Mouse (Mus musculus): ENCODE measurements around the gene Znhit3.

DNA sequence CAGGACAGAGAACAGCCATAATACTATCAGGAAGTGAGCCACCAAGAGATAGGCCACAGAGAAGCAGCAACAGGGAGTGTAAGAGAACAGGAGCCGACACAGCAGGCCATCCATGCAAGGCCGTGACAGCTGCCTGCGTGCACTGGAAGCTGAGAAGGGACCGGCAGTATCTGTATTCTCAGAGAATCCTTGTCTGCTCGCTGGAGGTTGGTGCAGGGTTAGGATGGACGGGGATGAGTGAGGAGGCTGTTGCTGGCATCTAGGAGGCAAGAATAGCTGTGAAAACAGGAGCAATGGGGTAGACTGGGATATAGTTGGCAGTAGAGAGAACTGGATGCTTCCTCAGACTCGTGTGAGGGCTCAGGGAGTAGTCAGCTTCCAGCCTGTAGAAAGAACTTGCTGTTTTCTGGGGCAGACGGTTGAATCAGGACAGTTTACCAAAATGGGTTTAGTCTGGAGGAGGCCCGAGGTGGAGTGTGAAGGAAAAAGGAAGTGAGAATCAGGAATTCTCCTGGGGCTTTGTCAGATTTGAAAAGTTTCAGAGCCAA, 11.5 kb downstream of the Znhit3 start:
- TF ChIP-seq GATA1 (IDR thresholded peaks at IDR 0.05; ENCODE audit: low read length) (no peak), TAL1 (IDR thresholded peaks at IDR 0.05; ENCODE audit: low read length) (no peak)

Data from erythroblast, embryonic 14.5 days (primary cell).